Mouse (Mus musculus) forebrain, postnatal 0 days (tissue): ENCODE data around the gene Tmem11. TPM values are rescaled to one million over a fixed set of nuclear protein-coding genes. Genes with fewer than 3 reads are reported as not detected.
A peak's percentile ranks its signal among the peaks of the same experiment; 100 is the strongest.

Experiments used
- ATAC-seq: fragments of 200-750 bp; cut with Nextera tagmentation; 2 replicates; pipeline ENCODE4 v1.8.0; 2017; ENCODE audit warnings: mild to moderate bottlenecking, moderate library complexity
- DNase-seq: peaks from one replicate; pipeline ENCODE4 v3.0.0-alpha.2; 2015
- H3K27ac ChIP-seq: fragments of 300-500 bp; sonication (generic); 2 replicates; pipeline ENCODE4 v1.5.1; 2014; ENCODE audit warnings: low read depth, mild to moderate bottlenecking, antibody characterized with exemption, low read length, moderate library complexity, mixed read lengths
- H3K27me3 ChIP-seq: fragments of 300-500 bp; sonication (generic); 2 replicates; pipeline ENCODE4 v1.6.1; 2014; ENCODE audit warnings: mild to moderate bottlenecking, low read length, mixed read lengths; ENCODE audit not compliant: insufficient read depth
- H3K36me3 ChIP-seq: fragments of 300-500 bp; sonication (generic); 2 replicates; pipeline ENCODE4 v1.6.1; 2014; ENCODE audit warnings: mild to moderate bottlenecking, moderate library complexity; ENCODE audit not compliant: insufficient read depth
- H3K4me1 ChIP-seq: fragments of 300-500 bp; sonication (generic); 2 replicates; pipeline ENCODE4 v1.6.1; 2014; ENCODE audit warnings: antibody characterized with exemption; ENCODE audit not compliant: insufficient read depth
- H3K4me2 ChIP-seq: fragments of 300-500 bp; sonication (generic); 2 replicates; pipeline ENCODE4 v1.6.1; 2014; ENCODE audit warnings: low read depth, mild to moderate bottlenecking, moderate library complexity
- H3K4me3 ChIP-seq: fragments of 300-500 bp; sonication (generic); 2 replicates; pipeline ENCODE4 v1.5.1; 2014; ENCODE audit warnings: low read depth, low read length, mixed read lengths
- H3K9ac ChIP-seq: fragments of 300-500 bp; sonication (generic); 2 replicates; pipeline ENCODE4 v1.6.1; 2014; ENCODE audit warnings: mild to moderate bottlenecking
- H3K9me3 ChIP-seq: fragments of 300-500 bp; sonication (generic); 2 replicates; pipeline ENCODE4 v1.6.1; 2016; ENCODE audit warnings: low read length
- CTCF ChIP-seq: sonication (generic); IDR thresholded peaks from 2 replicates; pipeline ENCODE4 v1.5.1; 2016; ENCODE audit warnings: antibody characterized with exemption, control low read depth, low read depth
- WGBS: fragments of 180-500 bp; shearing (Covaris S2); extraction: QIAGEN DNeasy Blood & Tissue Kit; methylation state at CpG from one replicate; pipeline ENCODE4 v1.1.7; 2014; 5-methylcytosine and 5-hydroxymethylcytosine counted together
- polyA plus RNA-seq: library from polyadenylated mRNA; unstranded; fragments of >200 nt; fragmentation: Nextera tagmentation; extraction: Ambion mirVana; gene quantifications from 2 replicates; pipeline ENCODE4 v1.2.1, GENCODE M21; 2015
- total RNA-seq: library from RNA; depleted of rRNA; stranded (reverse); fragments of >200 nt; gene quantifications from 2 replicates; pipeline ENCODE4 v1.2.3, GENCODE M21; 2014; rRNA removed

Gene Tmem11
- 45.1 and 48.7 TPM in 2 replicates for total RNA-seq
- 57.2 and 58.5 TPM in 2 replicates for polyA plus RNA-seq

DNA sequence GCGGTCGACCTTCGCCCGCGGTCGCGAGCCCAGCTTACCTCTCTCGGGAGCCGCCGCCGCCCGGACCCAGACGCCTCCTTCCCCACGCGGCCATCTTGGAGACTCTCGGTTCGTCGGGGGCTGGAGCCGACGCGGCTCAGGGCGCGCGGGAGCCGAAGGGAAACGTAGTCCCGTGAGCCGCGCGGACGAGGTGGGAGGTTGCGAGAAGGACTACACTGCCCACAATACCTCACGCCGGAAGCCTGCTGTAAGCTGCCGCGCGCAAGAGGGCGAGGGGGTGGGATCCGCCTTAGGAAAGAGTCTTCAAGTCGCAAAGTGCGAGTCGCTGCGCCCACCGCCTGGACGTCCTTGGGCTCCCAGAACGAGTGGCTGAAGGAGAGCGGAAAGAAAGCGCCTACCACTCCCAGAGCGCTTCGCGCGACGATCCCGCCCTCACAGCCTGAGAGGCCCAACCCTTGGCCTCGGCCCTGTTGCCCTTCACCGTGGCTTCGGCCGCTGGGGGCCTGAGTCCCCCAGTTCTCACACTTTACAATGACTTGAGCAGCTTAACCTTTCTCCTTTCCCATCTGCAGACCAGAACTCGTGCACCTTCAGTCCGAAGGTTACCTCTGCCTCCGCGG is at the start of gene Tmem11:
Tmem11 (minus strand) TSS at position 598 of the 620 bp plus-strand sequence.
- ATAC-seq (peak; percentile 99), DNase-seq (peak; percentile 97)

DNA sequence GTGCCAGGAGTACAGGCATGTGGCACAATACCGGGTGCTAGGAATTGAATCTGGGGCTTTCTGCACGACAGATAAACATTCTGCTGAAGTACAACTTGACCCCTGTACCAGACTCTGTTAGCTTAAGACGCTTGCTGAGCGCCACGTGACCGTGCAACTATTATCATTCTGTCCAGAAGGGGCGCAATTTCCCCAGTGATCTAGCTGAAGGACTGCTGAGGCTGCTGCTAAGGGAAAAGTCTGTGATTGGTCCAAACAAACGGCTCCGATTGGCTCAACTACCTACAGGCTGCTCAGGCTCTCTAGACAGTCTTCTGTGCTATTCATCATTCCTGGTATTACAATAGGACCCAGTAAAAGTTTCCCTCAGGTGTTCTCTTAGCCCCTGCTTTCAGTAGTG is 48.2 kb upstream of the Tmem11 start:
- Histone ChIP-seq H3K4me3 (peak overlapping the region; percentile 11), H3K4me1 (peaks cover 3% of the 10 kb centered on the region; the same call in 1 of the 2 replicates), H3K27me3 (no peaks in the 10 kb centered on the region), H3K36me3 (no peaks in the 10 kb centered on the region), H3K27ac (no peak overlapping the region), H3K9me3 (no peaks in the 10 kb centered on the region), H3K4me2 (peak overlapping the region; percentile 52), H3K9ac (no peak overlapping the region)
- under 1% methylated on average over 9 of the region's 9 CpGs for WGBS
- TF ChIP-seq CTCF: peak; percentile 96
- ATAC-seq (peak; percentile 89), DNase-seq (peak; percentile 94)

More for the DNA sequence above, at the start of gene Tmem11:
- WGBS: under 1% methylated on average over 60 of the region's 62 CpGs
- H3K9me3 ChIP-seq: no peaks in the 10 kb centered on the region
- H3K36me3 ChIP-seq: no peaks in the 10 kb centered on the region
- peak within 1 kb of the TSS; percentile 71 for H3K4me2 ChIP-seq
- peak within 1 kb of the TSS; percentile 97 for H3K4me3 ChIP-seq
- peak; percentile 29; the same call in 1 of the 2 replicates for TF ChIP-seq CTCF
- peak within 1 kb of the TSS; percentile 78 for H3K9ac ChIP-seq
- H3K27me3 ChIP-seq: no peaks in the 10 kb centered on the region
- H3K27ac ChIP-seq: peak within 1 kb of the TSS; percentile 83
- H3K4me1 ChIP-seq: peaks cover 9% of the 10 kb centered on the region; the same call in 1 of the 2 replicates

DNA sequence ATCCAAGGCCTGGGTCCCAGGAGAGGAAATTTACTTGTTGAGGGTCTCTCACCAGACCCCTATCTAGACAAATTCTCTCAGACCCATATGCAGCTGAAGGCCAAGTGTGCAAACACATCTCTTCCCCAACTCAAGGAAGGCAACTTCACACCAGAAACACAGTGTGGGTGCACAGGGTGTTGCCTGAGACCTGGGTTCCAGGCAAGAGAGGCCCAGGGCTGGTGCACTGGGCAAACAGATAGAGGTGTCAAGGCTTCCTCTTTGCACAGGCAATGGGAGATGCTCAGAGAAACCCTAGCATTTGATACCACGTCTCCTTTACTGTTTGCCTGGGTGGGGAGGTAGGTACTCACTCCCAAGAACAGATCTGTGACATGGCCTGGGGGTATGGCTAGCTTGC is 45.9 kb upstream of the Tmem11 start:
- Histone ChIP-seq H3K9ac (no peak overlapping the region), H3K4me1 (peaks cover 3% of the 10 kb centered on the region; the same call in 1 of the 2 replicates), H3K27ac (no peak overlapping the region), H3K36me3 (no peaks in the 10 kb centered on the region), H3K9me3 (no peaks in the 10 kb centered on the region), H3K27me3 (no peaks in the 10 kb centered on the region), H3K4me2 (no peak overlapping the region), H3K4me3 (no peak overlapping the region)
- ATAC-seq (no peak), DNase-seq (no peak)
- no peak for TF ChIP-seq CTCF
- WGBS: 89% methylated on average over 1 of the region's 1 CpGs

DNA sequence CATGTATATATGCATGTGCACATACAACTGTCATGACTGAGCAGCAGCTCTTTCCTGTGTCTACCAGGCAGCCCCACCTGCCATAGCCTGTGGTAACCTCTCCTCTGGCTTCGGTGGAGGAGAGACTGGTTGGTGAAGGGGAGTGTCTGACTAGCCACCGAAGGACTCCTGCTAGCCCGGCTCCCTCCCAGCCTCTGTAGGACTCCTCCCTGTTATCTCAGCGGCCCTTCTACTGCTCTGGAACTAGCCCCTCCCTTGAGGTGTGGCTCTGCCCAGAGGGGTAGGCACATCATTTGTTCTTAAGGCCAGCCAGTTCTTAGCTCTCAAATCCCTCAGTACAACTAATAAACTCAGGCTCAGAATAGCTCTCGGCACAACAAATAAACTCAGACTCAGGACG is 45.4 kb upstream of the Tmem11 start:
- no peak for TF ChIP-seq CTCF
- 53% methylated on average over 6 of the region's 6 CpGs for WGBS
- DNase-seq (no peak), ATAC-seq (no peak)
- Histone ChIP-seq H3K27ac (no peak overlapping the region), H3K36me3 (no peaks in the 10 kb centered on the region), H3K4me1 (peaks cover 3% of the 10 kb centered on the region; the same call in 1 of the 2 replicates), H3K4me3 (no peak overlapping the region), H3K9ac (no peak overlapping the region), H3K4me2 (no peak overlapping the region), H3K27me3 (no peaks in the 10 kb centered on the region), H3K9me3 (no peaks in the 10 kb centered on the region)

DNA sequence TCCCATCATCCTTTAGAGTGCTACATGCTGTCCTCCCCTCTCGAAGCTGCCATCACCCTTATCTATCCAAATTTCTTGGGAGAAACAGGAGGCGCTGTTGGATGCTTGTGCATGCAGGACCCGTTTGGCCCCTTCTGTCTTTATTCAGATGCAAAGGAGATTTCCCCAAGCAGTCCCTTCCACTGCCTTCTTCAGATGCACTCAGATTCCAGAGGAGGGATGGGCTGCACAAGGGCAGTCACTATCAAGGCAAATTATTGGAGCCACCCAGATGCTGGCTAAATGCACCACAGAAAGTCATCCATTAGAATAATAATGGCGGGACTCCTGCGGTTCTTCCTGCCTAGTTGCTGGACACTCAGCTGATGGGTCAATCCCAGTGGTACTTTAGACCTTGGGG is 43.9 kb upstream of the Tmem11 start:
- H3K27me3 ChIP-seq: no peaks in the 10 kb centered on the region
- H3K27ac ChIP-seq: no peak overlapping the region
- H3K4me3 ChIP-seq: no peak overlapping the region
- no peaks in the 10 kb centered on the region for H3K9me3 ChIP-seq
- WGBS: 72% methylated on average over 5 of the region's 5 CpGs
- DNase-seq: no peak
- ATAC-seq: no peak
- no peaks in the 10 kb centered on the region for H3K36me3 ChIP-seq
- H3K4me1 ChIP-seq: peaks cover 3% of the 10 kb centered on the region; the same call in 1 of the 2 replicates
- H3K4me2 ChIP-seq: no peak overlapping the region
- no peak for TF ChIP-seq CTCF
- H3K9ac ChIP-seq: no peak overlapping the region

DNA sequence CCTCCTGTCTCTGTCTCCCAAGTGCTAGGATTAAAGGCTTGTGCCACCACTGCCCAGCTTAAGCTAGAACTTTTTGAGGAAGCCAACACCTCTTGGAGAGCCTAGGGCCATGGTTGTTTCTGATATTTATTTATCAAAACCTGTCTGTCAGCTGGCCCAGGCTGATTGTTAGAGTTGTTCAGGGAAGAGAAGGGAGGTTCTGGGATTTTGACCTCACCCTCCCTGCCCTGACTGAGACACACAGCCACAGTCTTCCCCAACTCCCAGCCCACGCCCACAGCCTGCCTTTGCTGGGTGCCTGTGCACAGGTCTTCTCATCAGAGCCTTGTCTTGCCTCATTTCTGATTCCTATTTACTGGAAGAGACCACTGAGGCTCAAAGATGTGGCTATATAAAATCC is 43.1 kb upstream of the Tmem11 start:
- ATAC-seq: no peak
- WGBS: 94% methylated on average over 1 of the region's 1 CpGs

DNA sequence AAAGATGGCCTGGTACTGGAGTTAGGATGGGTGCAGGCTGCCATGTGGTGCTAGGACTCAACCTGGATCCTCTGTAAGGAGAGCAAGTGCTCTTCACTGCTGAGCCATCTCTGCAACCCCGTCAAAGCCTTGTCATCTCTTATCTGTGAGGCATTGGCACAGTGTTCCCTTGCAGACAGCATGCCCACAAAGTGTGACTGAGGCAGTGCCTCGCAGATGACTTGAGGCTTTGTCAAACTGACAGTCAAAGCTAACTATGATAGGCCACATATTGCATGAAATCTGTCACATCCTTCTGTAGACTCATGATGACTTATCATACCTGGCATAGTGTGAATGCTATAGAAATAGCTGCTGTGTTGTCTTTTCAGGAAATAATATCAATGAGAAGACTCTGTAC is 40.9 kb upstream of the Tmem11 start:
- WGBS: 60% methylated on average over 2 of the region's 2 CpGs
- peak; percentile 73 for ATAC-seq

More for the DNA sequence above, 43.1 kb upstream of the Tmem11 start:
- Histone ChIP-seq H3K4me3 (no peak overlapping the region), H3K9ac (no peak overlapping the region), H3K9me3 (no peaks in the 10 kb centered on the region), H3K36me3 (no peaks in the 10 kb centered on the region), H3K27me3 (no peaks in the 10 kb centered on the region), H3K27ac (no peak overlapping the region), H3K4me2 (no peak overlapping the region), H3K4me1 (0 out of 2 replicates have a peak, but pooled peaks cover 3% of the 10 kb centered on the region)
- DNase-seq: no peak
- TF ChIP-seq CTCF: no peak

More for the DNA sequence above, 40.9 kb upstream of the Tmem11 start:
- DNase-seq: peak; percentile 47
- H3K4me3 ChIP-seq: no peak overlapping the region
- H3K4me1 ChIP-seq: no peaks in the 10 kb centered on the region
- no peaks in the 10 kb centered on the region for H3K27me3 ChIP-seq
- TF ChIP-seq CTCF: no peak
- no peak overlapping the region for H3K4me2 ChIP-seq
- H3K27ac ChIP-seq: no peak overlapping the region
- H3K9me3 ChIP-seq: no peaks in the 10 kb centered on the region
- H3K36me3 ChIP-seq: no peaks in the 10 kb centered on the region
- H3K9ac ChIP-seq: no peak overlapping the region
